Mouse (Mus musculus) cerebellum, adult 2 months (tissue): ENCODE results near the gene Tpk1.

Source experiments
- CTCF ChIP-seq: fragments of 200-500 bp; IDR thresholded peaks from 2 replicates; pipeline ENCODE4 v1.5.1; 2011; ENCODE audit warnings: low read depth, mild to moderate bottlenecking, control low read depth, low read length, moderate library complexity, borderline replicate concordance; ENCODE audit not compliant: insufficient read depth
- POLR2A ChIP-seq: fragments of 200-500 bp; IDR thresholded peaks from 2 replicates; pipeline ENCODE4 v1.6.1; 2011; ENCODE audit warnings: low read length, control low read depth, borderline replicate concordance; ENCODE audit not compliant: insufficient read depth

- TF ChIP-seq CTCF (no peak), POLR2A (no peak)
Measured at GRCm38 (mm10) chr6:43658290-43658689, 7.8 kb downstream of the Tpk1 start.
